Mouse (Mus musculus) cerebellum, adult 11 months (tissue): ENCODE measurements around the gene Olfr146.

ENCODE experiments used
- DNase-seq: peaks from one replicate; pipeline ENCODE4 v3.0.0; 2022

Gene Olfr146

GRCm38 (mm10) chr9:39023277-39023676, at the start of gene Olfr146:
TSS of gene Olfr146 (minus strand) at chr9:39023377.
- no peak for DNase-seq

- no peak for DNase-seq
These were observed 41.7 kb upstream of the Olfr146 start, which contains the start of gene Olfr937 for GRCm38 (mm10) chr9:39064851-39065250. TSS of gene Olfr937 (minus strand) at chr9:39064951.

- no peak for DNase-seq
These were observed 23.6 kb downstream of the Olfr146 start, which contains the start of gene Olfr935 for GRCm38 (mm10) chr9:38999583-38999982. TSS of gene Olfr935 (minus strand) at chr9:38999683.

GRCm38 (mm10) chr9:38988215-38988614, 35.0 kb downstream of the Olfr146 start, which contains the start of gene Olfr934:
TSS of gene Olfr934 (minus strand) at chr9:38988315.
- no peak for DNase-seq

- DNase-seq, result no peak
These were observed 51.2 kb downstream of the Olfr146 start, which contains the start of gene Olfr933 for GRCm38 (mm10) chr9:38972013-38972412. TSS of gene Olfr933 (plus strand) at chr9:38972313.
